Mouse (Mus musculus) cerebellum, postnatal 25 days (tissue): ENCODE data around the gene Abhd16a.
A peak's percentile ranks its signal among the peaks of the same experiment; 100 is the strongest.

Source experiments
- DNase-seq, 2 experiments: peaks; one replicate each; pipeline ENCODE4 v3.0.0; 2021; ENCODE audit warnings: mixed read lengths in 2 of 2

The Abhd16a gene

GRCm38 (mm10) chr17:35088151-35088550 is 912 bp upstream of the Abhd16a start:
- DNase-seq = peak in 1 of 2 experiments; percentile 48

- DNase-seq = peak; percentile 87
These were observed 1.3 kb downstream of the Abhd16a start for GRCm38 (mm10) chr17:35090166-35090932.

- DNase-seq = no peak
These were observed 3.5 kb downstream of the Abhd16a start for GRCm38 (mm10) chr17:35092403-35093198.

GRCm38 (mm10) chr17:35094475-35095365 is 5.7 kb downstream of the Abhd16a start:
- DNase-seq = peak in 1 of 2 experiments; percentile 40

- DNase-seq = peak; percentile 61 to 63
These were observed 7.5 kb downstream of the Abhd16a start for GRCm38 (mm10) chr17:35096597-35096996.

- DNase-seq = peak; percentile 79 to 82
These were observed 8.1 kb downstream of the Abhd16a start for GRCm38 (mm10) chr17:35097164-35097655.

GRCm38 (mm10) chr17:35100196-35100765 is 11.2 kb downstream of the Abhd16a start:
- DNase-seq = peak in 1 of 2 experiments; percentile 29

- DNase-seq = no peak
These were observed 12.1 kb downstream of the Abhd16a start for GRCm38 (mm10) chr17:35101161-35101560.

- peak; percentile 44 to 63 for DNase-seq
These were observed 13.2 kb downstream of the Abhd16a start for GRCm38 (mm10) chr17:35102299-35102698.

- peak in 1 of 2 experiments; percentile 47 for DNase-seq
These were observed 14.2 kb downstream of the Abhd16a start for GRCm38 (mm10) chr17:35103221-35103690.

- no peak for DNase-seq
These were observed 15.0 kb downstream of the Abhd16a start for GRCm38 (mm10) chr17:35104079-35104478.

- DNase-seq = peak in 1 of 2 experiments; percentile 19
These were observed 15.7 kb downstream of the Abhd16a start for GRCm38 (mm10) chr17:35104754-35105153.

- DNase-seq = peak; percentile 77 to 82
These were observed 16.8 kb downstream of the Abhd16a start for GRCm38 (mm10) chr17:35105740-35106389.

GRCm38 (mm10) chr17:35106522-35106921 is 17.5 kb downstream of the Abhd16a start:
- DNase-seq = no peak

- DNase-seq = peak; percentile 71 to 73
These were observed 19.0 kb downstream of the Abhd16a start, which contains the start of gene Ly6g5c for GRCm38 (mm10) chr17:35108097-35108496. TSS of gene Ly6g5c (plus strand) at chr17:35108279.

GRCm38 (mm10) chr17:35111774-35112173 is 22.7 kb downstream of the Abhd16a start:
- DNase-seq = no peak

GRCm38 (mm10) chr17:35115046-35116019 is 26.3 kb downstream of the Abhd16a start, which contains the start of gene Ly6g5b:
TSS of gene Ly6g5b (minus strand) at chr17:35115428.
- peak in 1 of 2 experiments; percentile 62 for DNase-seq

GRCm38 (mm10) chr17:35120745-35121142 is 31.7 kb downstream of the Abhd16a start:
- peak in 1 of 2 experiments; percentile 75 for DNase-seq

GRCm38 (mm10) chr17:35121143-35121799 is 32.2 kb downstream of the Abhd16a start, which contains the start of gene Gpank1:
TSS of gene Gpank1 (plus strand) at chr17:35121455.
- peak; percentile 98 to 99 for DNase-seq
